Mouse (Mus musculus) urinary bladder, postnatal 10 days (tissue): ENCODE measurements around the gene Zbtb9.
A peak's percentile ranks its signal among the peaks of the same experiment; 100 is the strongest.

Source experiments
- DNase-seq: peaks from one replicate; pipeline ENCODE4 v3.0.0; 2022; ENCODE audit warnings: low spot score

Gene Zbtb9

DNA sequence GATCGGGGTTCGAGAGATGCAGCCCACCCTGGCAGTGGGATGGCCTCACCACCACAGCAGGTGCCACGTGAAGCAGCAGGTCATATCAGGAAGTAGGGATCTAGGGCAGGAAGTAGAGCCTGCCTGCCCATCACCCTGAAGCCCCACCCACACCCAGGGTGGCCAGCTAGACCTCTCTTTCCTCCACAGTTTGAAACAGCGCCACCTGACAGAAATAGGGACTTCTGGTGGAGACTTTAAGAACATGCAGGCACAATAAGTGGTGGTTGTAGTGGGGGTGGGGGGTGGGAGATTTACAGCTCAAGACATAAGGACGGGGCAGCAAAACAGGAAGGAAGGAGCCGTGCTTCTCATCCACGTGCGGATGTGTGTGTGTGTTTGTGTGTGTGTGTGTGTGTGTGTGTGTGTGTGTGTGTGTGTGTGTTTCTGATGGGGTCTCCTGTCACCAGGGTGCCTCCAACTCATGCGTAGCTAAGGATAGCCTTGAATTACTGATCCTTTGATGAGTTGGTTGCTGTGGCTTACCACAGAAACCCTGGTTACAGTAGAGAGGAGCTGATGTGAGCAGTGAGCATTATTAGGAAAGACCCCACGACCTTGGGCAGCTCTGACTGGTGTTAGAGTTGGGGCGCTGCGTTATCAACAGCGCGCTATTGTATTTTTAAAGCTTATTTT lies 39.2 kb downstream of the Zbtb9 start:
- no peak for DNase-seq

DNA sequence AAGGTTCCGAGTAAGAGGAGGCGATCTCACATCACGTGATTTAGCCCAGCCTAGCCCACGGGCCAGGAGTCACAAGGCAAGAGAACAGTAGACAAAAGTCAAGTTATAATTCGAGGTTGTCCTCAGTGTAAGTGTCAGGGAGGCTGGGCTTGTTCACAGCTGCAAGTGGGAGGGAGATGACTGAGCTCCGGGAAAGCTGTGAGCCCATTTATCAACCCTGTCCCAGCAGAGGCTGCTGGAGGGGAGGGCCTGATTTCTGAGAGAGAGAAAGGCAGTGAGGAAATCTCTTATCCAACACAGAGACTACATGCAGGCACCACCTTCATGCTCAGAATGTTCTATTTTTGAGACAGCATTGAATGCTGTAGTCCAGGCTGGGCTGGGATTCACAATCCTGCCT lies 39.9 kb downstream of the Zbtb9 start:
- DNase-seq, result no peak

DNA sequence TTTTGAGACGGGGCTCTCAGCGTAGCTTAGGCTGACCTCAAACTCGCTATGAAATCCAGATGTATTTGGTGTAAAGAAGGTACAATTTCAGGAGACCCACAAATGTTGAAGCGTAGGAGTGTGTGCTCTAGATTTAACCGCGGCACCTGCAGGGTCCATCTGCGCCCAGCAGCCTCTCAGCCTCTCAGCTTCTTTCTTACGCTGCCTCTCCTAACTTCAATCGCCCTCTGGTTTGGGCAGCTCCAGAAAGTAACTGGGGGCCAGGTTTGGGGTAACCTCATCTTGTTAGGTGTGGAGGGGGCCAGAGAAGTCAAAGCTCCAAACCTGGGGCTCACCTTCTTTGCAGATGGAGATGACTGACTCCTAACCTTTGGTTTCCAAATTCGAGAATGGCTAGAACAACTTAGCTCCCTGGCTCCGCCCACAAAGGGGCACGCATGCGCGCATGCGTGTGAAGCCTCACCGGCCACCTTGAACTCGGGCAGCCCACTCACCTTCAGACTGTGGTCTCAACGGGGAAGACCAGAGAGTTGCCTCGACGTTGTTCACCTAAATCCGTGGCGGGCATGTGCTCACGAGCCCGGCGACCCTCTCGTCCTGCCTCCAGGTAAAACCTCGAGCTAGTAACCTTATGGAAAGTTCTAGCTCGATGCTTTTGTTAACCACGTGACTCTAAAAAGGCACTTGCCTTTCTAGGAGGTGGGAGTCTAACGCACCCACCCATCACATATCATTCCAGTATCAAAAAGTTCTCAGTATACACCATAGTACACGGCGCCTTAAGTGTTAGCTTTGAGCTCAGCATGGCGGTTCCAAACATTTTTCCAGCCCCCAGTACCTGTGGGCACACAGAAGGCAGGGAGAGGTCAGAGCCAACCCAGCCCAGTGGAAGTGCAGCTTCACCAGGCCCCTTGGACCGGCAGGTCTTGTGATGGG lies 44.9 kb downstream of the Zbtb9 start:
- DNase-seq, result peak; percentile 58

DNA sequence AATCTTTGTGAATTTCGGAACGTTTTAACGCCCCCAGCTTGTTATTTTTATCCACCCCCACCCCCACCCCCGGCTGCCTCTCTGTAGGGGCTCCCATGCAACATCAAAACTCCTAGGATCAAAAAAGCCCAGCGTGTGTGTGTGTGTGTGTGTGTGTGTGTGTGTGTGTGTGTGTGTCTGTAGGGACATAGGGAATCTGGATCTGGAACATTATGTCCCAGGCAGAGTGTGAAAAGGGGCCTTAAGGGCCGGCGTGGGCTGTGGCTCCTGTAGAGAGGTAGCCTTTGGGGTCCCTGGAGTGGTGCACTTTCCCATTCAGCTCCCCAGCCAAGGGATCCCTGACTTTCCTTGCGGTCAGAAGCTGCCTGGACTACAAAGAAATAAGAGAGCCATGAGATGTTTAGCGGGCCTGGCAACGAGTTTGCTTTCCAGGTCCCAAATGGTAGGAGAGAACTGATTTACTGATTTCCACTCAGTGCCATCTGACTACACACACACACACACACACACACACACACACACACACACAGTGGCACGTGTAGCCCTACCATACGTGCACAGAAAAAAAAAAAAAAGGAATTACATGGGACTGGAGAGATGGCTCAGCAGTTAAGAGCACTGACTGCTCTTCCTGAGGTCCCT lies 45.7 kb downstream of the Zbtb9 start:
- DNase-seq, result no peak

DNA sequence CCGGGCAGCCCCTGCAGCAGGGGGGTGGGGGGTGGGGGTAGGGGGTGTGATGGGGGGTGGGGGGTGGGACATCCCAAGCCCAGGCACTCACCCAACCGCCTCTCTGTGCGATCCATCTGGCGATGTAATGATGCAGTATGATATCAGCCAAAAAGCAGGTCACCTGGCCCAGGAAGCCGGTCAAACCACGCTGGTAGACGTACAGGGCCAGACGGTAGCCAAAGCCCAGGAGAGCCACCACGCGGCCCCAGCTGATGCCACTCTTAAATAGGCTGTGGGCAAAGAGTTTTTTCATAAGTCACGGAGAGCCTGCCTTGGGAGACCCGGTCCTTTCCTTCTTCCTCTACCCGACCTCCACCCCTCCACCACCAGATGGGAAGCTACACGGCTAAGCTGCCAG lies 48.1 kb downstream of the Zbtb9 start:
- DNase-seq, result no peak

DNA sequence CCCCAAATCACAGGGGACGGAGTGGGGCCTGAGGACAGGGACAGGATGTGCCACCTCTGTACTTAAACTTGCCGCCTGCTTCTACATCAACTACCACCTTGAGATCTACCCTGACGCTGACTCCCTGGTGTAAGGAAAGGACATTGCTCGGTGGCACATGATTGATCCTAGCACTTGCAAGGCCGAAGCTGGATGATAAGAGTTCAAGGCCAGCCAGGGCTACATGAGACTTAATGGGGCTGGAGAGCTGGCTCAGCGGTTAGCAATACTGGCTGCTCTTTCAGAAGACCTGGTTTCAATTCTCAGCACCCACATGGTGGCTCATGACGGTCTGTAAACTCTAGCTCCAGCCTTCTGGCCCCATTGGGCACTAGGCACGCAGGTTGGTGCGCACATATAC lies 48.8 kb downstream of the Zbtb9 start:
- DNase-seq, result no peak

DNA sequence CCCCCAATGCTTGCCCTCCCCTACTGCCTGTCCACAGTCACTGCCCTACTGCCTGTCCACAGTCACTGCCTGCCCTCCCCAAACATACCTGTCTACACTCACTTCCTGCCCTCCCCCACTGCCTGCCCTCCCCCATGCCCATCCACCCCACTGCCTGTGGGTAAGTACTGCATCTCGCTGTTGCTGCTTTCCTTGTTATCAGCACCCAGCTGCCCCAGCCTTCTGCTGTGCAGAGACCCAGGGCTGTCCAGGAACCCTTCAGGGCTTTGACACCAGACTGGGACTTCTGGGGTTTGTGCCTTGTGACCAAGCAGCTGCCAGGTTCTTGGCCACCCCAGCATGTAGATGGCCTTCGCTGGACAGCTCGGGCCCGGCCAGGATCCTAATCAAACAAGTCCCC lies 50.4 kb downstream of the Zbtb9 start:
- DNase-seq, result no peak

DNA sequence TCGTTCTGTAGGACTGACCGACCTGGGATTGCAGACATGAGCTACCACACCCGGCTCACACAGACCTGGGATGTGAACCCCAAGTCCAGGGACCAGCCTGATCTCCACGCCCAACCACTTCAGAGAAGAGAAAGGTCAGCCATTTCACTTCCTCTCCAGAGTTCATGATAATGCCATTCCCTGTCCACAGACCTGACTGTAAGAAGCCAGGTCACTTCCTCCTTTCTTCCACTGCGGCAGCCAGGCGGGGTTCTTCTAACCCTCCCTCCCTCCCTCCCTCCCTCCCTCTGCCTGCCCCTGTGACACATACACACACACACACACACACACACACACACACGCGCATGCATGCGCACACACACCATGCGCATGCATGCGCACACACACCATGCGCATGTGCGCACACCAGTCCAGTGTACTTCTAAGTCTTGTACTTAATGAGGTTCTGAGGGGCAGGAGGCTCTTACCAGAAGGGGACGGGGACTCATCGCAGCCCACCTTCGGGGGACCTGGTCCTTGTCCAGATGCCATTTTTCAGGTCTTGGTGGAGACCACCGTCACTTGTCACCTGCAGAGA lies 52.4 kb downstream of the Zbtb9 start:
- DNase-seq, result no peak

DNA sequence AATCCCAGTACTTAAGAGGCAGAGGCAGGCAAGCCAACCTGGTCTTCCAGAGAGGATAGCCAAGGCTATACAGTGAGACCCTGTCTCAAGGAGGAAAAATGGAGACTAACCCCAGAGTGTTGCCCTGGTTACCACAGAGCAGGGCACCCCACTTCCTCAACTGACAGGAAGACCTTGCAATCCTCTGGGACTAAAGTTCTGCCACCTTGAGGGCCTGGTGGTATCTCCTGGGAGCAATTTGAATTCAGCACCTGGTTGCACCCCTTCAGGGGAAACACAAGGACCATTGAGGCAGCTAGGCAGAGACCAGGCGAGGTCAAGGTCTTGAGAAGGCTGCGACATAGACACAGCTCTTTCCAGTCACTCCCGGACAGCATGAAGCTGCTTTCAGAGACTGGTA lies 53.0 kb downstream of the Zbtb9 start:
- no peak for DNase-seq

DNA sequence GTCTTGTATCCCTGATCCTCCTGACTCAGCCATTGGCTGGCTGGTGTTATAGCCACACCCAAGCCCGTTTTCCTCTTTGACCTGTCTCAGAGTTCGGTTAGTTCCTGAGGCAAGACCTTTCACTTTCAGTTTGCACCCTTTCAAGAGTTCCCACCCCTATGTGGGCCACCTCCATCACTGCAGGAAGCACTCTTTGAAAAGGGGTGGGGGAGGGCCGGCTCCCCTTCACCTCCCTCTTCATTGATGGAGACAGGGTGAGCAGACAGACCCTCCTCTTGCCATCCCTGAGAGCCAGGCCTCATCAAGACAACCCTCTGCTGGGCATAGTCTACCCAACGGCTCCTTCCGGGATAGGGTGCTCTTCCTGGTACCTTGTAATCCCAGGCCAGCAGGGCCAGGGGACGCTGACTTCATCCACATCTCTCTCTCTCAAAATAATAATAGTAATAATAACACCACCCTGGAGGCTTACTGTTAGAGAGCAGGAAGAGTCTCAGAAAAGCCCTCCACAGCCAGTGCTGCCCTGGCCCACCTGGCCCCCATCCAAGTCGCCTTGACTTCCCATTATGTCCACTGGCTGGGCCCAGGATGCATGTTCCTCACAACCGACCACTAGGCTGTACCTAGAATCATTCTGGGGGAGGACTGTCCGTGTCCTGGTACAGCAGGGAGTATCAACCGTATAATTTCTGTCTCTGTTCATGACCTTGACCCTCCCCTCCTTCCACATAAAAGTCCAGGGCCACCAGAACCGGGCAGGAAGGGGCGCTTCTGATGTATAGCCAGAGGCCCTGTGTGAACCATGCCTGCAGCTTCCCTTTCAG lies 54.7 kb downstream of the Zbtb9 start:
- DNase-seq, result no peak

DNA sequence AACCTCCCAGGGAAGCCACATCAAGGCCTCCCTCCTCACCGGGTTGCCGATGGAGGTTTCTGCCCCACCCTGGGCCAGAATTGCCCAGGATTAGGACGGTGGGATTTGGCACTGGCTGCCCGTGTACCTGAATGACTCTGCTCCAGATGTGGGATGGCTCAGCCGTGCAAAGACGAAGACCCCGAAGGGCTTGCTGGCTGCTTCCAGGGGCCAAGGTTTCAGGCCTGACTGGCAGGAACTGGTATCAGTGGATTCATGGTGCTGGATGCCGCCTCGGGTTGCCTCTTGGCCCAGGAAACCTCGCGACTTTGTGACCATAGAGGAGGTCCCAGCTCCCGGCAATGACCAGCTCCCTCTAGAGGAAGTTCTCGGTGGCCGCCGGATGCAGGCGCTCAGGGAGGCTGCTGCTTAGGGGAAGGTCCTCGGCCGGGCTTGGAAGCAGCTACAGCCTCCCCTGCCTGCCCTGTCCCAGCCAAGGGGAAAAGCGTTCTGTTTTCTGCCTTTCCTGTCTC lies 55.4 kb downstream of the Zbtb9 start:
- DNase-seq, result peak; percentile 69

DNA sequence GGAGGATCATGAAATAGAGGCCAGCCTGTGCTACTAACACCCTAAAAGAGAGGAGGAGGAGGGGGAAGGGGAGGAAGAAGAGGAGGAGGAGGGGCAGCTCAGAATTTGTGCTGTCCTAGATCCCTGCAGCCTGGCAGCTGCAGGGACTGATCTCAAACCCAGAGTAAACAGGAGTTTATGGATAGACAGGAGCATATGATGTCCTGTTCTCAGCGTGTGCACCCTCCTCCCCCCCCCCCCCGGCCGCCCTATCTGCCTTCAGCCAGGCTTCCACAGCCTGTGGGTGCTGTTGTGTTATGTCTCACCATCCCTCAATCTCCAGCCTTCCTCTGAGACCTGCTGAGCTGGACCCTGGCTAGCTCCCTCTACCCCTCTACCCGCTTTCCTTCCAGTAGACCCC lies 55.9 kb downstream of the Zbtb9 start, which contains the start of gene Bak1:
TSS of gene Bak1 (minus strand) at position 101 of the 400 bp plus-strand sequence.
- no peak for DNase-seq

DNA sequence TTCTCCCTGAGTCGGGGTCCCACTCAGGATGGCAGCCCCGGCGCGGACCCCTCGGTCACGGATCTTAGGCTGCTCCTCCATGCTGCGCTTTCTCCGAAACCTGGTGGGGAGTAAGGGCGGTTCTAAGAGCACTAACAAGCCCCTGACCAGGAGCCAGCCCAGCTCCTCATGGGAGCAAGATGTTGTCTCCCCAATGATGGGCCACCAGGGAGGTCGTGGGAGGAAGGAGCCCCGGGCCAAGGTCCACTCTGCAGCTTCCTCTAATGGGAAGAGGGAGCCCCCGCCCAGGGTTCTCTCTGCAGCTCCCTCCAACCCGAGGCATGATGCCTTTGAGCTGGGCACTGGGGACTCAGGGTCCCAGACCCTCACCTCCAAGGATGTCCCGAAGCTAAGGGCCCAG lies 56.5 kb downstream of the Zbtb9 start:
- DNase-seq, result no peak

DNA sequence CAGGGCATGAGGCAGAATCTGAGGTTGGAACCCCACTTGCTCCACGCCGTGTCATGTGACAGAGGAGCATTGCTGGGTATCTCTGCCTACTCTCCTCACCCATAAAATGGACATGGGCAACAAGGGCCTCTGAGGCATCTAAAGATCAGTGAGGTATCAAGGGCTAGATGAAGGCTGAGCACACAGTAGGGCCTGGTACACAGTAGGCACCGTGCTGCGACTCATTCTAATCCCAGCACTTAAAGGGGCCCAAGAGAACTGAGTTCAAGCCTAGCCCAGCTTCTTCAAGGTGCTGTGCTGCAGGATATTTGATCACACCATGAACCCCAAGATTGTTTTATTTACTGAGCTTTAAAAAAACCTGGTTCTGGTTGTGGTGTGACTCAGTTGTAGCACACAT lies 57.9 kb downstream of the Zbtb9 start:
- DNase-seq, result no peak

DNA sequence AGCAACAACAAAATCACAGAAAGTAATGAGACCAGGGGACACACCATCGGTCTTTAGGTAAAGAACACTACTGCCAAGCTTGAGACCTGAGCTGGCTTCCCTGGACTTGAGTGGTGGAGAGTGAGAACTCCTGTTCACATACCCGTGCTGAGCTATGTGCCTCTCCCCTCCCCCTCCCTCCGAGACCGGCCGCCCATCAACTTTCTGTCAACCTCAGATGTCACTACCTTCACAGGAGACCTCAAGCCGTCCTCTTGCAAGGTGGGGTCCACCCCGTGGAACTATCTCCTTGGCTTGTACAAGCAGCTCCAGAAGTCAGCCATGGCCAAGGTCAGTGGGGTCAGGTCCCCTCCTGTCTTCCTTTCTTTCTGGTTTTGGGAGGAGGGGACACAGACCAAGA lies 59.4 kb downstream of the Zbtb9 start:
- no peak for DNase-seq

DNA sequence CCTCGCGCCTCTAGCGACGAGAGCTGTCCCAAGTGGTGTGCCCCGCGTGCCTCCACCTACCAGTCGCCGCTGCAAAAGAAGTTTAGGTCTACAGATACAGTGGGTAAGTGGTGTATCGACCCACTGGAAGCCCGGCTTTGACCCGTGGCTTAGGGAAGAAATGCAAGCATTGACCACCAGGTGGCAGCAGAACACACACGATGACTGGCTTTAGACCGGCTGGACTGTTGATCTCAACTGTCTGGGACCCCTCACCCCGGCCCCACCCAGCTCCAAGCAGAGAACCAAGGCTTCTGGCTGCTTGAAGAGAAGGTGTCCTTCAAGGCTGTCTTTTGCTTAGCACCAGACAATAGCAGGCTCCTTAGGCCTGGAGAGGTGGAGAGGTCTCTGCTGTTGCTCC lies 59.9 kb downstream of the Zbtb9 start:
- no peak for DNase-seq

DNA sequence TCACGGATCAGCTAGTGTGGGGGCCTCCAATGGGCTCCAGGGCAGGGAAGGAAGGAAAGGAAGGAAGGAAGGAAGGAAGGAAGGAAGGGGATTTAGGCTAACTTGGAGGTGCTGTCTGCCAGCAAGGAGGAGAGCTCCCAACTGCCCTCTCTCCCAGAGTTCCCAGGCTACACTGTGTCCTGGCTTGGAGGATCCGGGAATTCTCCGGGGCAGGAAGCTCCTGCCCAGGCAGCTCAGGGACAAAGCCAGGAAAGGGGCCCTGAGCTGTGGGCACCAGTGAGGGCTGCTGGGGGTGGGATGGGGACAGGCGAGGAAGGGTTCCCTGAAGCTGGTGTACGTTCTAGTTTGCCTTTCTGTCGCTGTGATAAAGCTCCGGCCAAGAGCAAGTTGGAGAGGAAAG lies 63.5 kb downstream of the Zbtb9 start:
- no peak for DNase-seq

DNA sequence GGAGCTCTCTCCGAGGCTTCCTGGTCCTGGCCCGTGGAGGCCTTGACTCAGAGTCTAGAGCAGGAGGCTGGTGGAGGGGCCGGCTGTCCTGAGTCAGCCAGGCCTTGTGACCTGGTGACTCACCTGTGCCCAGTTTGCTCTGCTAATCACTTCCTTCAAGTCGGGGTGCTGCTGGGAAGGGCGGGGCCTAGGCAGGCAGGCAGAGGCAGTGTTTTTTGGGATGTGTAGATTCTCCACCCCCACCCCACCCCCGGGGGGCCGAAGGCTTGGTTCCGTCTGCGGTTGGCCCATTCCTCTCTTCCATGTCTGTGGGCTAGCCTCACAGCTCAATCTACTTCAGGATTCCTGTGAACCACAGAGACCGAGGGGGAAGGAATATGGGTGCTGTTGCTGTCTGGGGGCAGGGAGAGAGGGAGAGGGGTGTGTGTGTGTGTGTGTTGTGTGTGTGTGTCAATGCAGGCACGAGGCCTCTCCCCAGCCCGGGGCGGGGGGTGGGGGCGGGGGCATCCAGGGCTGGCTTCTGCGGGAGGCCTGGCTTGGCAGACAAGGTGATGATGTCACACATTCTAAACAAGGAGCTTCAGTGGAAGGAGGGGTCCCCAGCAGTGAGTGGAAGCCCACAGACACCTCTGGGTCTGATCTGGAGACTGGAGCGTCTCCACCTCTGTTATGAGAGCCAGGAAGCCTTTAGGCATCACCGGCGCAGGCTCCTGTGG lies 65.5 kb downstream of the Zbtb9 start:
- DNase-seq, result no peak

DNA sequence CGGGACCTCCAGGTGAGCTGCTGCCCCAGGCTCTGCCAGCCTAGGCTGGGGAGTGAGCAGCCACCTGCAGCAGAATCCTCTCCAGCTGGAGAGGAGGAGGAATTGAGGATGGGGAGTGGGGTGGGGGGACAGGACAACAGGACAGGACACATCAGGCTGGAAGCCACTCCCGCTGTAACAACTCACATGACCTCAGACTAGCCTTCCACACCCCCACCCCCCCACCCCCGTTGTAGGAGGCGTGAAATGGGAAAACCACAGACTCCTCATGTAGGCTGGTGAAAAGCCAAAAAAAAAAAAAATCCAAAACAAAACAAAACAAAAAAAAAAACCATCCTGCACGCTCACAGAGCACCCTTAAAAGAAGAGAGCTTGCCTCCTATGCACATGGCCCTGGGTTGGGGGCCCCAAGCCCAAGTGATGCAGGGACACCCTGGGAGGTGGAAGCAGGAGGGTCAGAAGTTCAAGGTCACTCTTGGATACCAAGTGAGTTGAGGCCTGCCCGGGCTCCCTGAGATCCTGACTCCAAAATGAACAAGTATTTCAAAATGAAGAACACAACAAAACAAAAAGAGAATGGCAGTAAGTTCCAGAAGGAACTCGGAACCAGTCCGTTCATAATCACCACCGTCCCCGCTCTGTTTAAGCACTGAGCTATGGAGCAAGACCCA lies 66.6 kb downstream of the Zbtb9 start:
- DNase-seq, result no peak
